Mouse (Mus musculus): ENCODE results near the gene Eme1.

DNA sequence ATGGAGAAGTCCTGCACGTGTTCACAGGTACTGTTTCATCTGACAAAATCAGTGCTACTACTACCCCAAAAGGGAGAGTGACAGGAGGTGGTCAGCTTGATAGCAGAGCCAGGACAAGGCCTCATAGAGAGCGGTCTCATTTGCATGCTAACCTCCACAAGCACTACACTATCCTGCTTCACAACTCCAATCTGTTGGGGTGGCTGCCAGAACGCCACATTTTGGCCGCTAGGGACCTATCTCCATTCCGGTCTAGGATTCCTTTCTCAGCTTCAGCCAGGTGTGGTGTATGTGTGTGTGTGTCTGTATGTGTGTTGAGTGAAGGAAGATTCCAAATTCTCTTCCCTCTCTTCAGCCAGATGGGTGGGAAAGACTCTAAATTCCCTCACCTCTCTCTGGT, 21.7 kb upstream of the Eme1 start:
- TF ChIP-seq CTCF (IDR thresholded peaks at IDR 0.05; ENCODE audit: low read depth) (no peak), EP300 (IDR thresholded peaks at IDR 0.05; ENCODE audit: low read depth) (no peak)

All from liver, postnatal 0 days (tissue).